Mouse (Mus musculus): Measurements from ENCODE around the gene Mc1r. TPM values are rescaled to one million over a fixed set of nuclear protein-coding genes. Genes with fewer than 3 reads are reported as not detected.
A peak's percentile ranks its signal among the peaks of the same experiment; 100 is the strongest.

The Mc1r gene
- polyA plus RNA-seq, 1 experiment from 2014 or later = 0.05 TPM

- H3K4me1 ChIP-seq = no peaks in the 10 kb centered on the region
- 94% methylated on average over 13 of the region's 13 CpGs for WGBS
- H3K9ac ChIP-seq = no peak overlapping the region
- ATAC-seq (ENCODE audit: low FRiP score, low read depth) = no peak
- H3K27ac ChIP-seq = no peak overlapping the region
- H3K36me3 ChIP-seq = peaks cover 98% of the 10 kb centered on the region
- H3K4me2 ChIP-seq (replicated peaks) = no peak overlapping the region
- no peaks in the 10 kb centered on the region for H3K9me3 ChIP-seq
- H3K27me3 ChIP-seq = no peaks in the 10 kb centered on the region
- H3K4me3 ChIP-seq = no peak overlapping the region
Measured at GRCm38 (mm10) chr8:123398308-123398707, 8.6 kb upstream of the Mc1r start.

DNA sequence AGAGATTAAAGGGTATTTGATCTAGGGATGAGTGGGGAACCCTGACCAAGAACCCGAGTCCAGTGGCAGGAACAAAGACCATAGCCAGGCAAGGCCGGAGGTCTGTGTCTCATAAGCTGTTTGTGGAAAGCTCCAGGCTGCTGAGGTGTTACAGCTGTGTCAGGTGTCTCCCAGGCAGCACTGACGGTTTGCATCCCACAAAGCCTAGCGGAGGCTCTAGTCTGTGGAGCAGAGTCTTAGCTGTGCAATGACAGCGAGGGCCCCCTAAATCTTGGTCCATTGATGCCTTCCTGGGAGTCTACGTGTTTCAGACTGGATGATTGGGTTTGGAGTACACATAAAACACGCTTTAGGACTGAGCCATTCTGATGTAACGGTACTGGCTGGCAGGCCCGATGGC is 5.0 kb upstream of the Mc1r start:
- WGBS = 93% methylated on average over 9 of the region's 9 CpGs
- Histone ChIP-seq H3K4me1 (no peaks in the 10 kb centered on the region), H3K4me3 (no peak overlapping the region), H3K9ac (no peak overlapping the region), H3K4me2 (replicated peaks) (no peak overlapping the region), H3K36me3 (peaks cover 63% of the 10 kb centered on the region), H3K27ac (no peak overlapping the region), H3K9me3 (no peaks in the 10 kb centered on the region), H3K27me3 (0 out of 2 replicates have a peak, but pooled peaks cover under 1% of the 10 kb centered on the region)
- ATAC-seq (ENCODE audit: low FRiP score, low read depth) = no peak

DNA sequence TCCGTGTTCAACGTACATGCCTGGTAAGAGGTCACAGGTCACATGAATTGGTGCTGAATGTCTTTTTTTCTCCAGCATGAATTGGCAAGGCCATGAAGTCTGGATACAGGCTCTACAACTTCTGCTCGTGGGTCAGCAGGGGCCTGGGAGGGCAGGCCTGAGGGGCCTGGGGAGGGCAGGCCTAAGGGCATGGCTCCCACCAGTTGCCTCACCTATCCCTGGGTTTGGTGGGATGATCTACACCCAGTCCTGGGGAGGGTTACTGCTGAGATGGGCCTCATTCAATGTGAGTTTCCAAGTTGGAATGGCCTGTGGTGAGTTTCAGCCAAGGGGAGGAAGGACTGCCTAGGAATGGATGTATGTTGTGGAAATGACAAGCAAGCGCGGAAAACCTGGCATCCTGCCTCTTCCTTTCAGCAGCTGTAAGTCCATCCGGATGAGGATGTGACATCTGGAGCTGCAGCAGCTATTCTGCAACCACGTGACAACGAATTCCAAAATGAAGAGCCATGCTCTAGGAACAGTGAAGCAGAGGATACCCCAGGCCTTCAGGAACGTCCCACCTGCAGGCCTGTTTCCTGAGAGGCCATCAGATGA is 4.1 kb upstream of the Mc1r start:
- H3K9me3 ChIP-seq = no peaks in the 10 kb centered on the region
- 90% methylated on average over 9 of the region's 9 CpGs for WGBS
- no peak overlapping the region for H3K27ac ChIP-seq
- peaks cover 54% of the 10 kb centered on the region for H3K36me3 ChIP-seq
- no peak overlapping the region for H3K4me3 ChIP-seq
- ATAC-seq (ENCODE audit: low FRiP score, low read depth) = no peak
- no peak overlapping the region for H3K4me2 ChIP-seq (replicated peaks)
- H3K27me3 ChIP-seq = peaks cover 10% of the 10 kb centered on the region; the same call in 1 of the 2 replicates
- no peaks in the 10 kb centered on the region for H3K4me1 ChIP-seq
- H3K9ac ChIP-seq = no peak overlapping the region

DNA sequence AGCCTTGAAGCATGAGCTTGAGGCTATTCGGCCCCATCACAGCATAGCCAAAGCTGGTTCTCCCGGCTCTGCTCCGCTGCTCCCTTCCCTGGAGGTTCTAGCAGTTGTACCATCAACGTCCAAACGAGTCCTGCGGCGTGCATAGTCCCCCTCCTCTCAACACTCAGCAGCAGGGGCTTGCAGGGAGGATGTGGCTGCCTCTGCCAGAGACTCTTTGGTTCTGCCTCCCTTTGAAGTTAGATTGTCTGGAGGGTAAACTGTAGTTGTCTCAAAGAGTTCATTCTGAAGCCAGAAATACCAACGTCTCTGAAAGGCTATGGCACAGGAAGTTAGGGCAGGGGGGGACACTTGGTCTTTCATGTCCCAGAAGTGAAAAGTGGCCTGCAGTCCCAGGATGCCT is 2.4 kb upstream of the Mc1r start:
- Histone ChIP-seq H3K36me3 (peaks cover 38% of the 10 kb centered on the region), H3K27me3 (peaks cover 25% of the 10 kb centered on the region), H3K27ac (no peak overlapping the region), H3K9ac (no peak overlapping the region; the same call in 1 of the 2 replicates), H3K4me1 (no peaks in the 10 kb centered on the region), H3K4me2 (replicated peaks) (no peak overlapping the region), H3K9me3 (no peaks in the 10 kb centered on the region), H3K4me3 (no peak overlapping the region)
- WGBS = 39% methylated on average over 8 of the region's 8 CpGs
- no peak for ATAC-seq (ENCODE audit: low FRiP score, low read depth)

- H3K36me3 ChIP-seq = peaks cover 8% of the 10 kb centered on the region
- peaks cover 56% of the 10 kb centered on the region for H3K27me3 ChIP-seq
- H3K9ac ChIP-seq = no peak overlapping the region
- no peak overlapping the region for H3K4me2 ChIP-seq (replicated peaks)
- no peak for ATAC-seq (ENCODE audit: low FRiP score, low read depth)
- H3K27ac ChIP-seq = no peak overlapping the region
- H3K4me3 ChIP-seq = no peak overlapping the region
- peaks cover 21% of the 10 kb centered on the region for H3K4me1 ChIP-seq
- H3K9me3 ChIP-seq = no peaks in the 10 kb centered on the region
- WGBS = 88% methylated on average over 13 of the region's 13 CpGs
Measured at GRCm38 (mm10) chr8:123407612-123408011, 705 bp downstream of the Mc1r start.

GRCm38 (mm10) chr8:123408586-123409544 is 2.0 kb downstream of the Mc1r start:
- ATAC-seq (ENCODE audit: low FRiP score, low read depth) = no peak
- WGBS = 73% methylated on average over 9 of the region's 9 CpGs
- no peak overlapping the region for H3K4me3 ChIP-seq
- H3K4me2 ChIP-seq (replicated peaks) = no peak overlapping the region
- H3K27me3 ChIP-seq = peaks cover 68% of the 10 kb centered on the region
- no peaks in the 10 kb centered on the region for H3K9me3 ChIP-seq
- no peak overlapping the region for H3K9ac ChIP-seq
- H3K27ac ChIP-seq = no peak overlapping the region
- H3K36me3 ChIP-seq = no peaks in the 10 kb centered on the region
- H3K4me1 ChIP-seq = peaks cover 21% of the 10 kb centered on the region

- Histone ChIP-seq H3K27ac (no peak overlapping the region), H3K4me2 (replicated peaks) (no peak overlapping the region), H3K4me1 (peaks cover 21% of the 10 kb centered on the region), H3K9ac (no peak overlapping the region), H3K9me3 (no peaks in the 10 kb centered on the region), H3K27me3 (peaks cover 73% of the 10 kb centered on the region), H3K36me3 (no peaks in the 10 kb centered on the region), H3K4me3 (no peak overlapping the region)
- WGBS = 70% methylated on average over 8 of the region's 8 CpGs
- no peak for ATAC-seq (ENCODE audit: low FRiP score, low read depth)
Measured at GRCm38 (mm10) chr8:123410049-123410587, 3.2 kb downstream of the Mc1r start.

- peaks cover 73% of the 10 kb centered on the region for H3K27me3 ChIP-seq
- 9% methylated on average over 11 of the region's 11 CpGs for WGBS
- 0 out of 2 replicates have a peak overlapping the region, but pooled peaks have one; percentile 26 for H3K9ac ChIP-seq
- no peaks in the 10 kb centered on the region for H3K36me3 ChIP-seq
- ATAC-seq (ENCODE audit: low FRiP score, low read depth) = no peak
- peaks cover 21% of the 10 kb centered on the region for H3K4me1 ChIP-seq
- no peak overlapping the region for H3K27ac ChIP-seq
- H3K4me3 ChIP-seq = peak overlapping the region; percentile 42
- H3K9me3 ChIP-seq = no peaks in the 10 kb centered on the region
- H3K4me2 ChIP-seq (replicated peaks) = peak overlapping the region; percentile 68
Measured at GRCm38 (mm10) chr8:123410788-123411187, 3.9 kb downstream of the Mc1r start.

DNA sequence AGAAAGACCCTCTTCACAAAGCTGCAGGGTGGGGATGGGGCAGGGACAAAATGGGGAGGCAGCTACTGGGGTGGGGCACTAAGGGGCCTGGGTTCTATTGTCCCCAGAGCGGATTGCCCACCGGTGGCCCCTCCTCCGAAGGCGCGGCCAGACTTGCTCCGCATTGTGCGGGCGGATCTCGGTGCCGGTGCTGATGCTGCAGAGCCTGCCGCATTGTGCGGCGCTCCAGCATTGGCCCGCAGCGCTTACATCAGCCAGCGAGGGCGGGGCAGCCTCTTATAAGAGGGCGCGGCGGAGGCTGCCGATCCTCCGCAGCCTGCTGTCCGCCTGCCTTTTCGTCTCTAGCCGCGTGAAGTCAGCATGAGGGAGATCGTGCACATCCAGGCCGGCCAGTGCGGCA is 4.3 kb downstream of the Mc1r start, which contains the start of gene Tubb3:
Gene Tubb3, plus strand, starts transcription at position 179 of the 400 bp plus-strand sequence.
- ATAC-seq (ENCODE audit: low FRiP score, low read depth) = peak; percentile 62
- no peaks in the 10 kb centered on the region for H3K9me3 ChIP-seq
- H3K4me1 ChIP-seq = peaks cover 21% of the 10 kb centered on the region
- peak within 1 kb of the TSS; percentile 68 for H3K4me2 ChIP-seq (replicated peaks)
- H3K27me3 ChIP-seq = peaks cover 73% of the 10 kb centered on the region
- H3K9ac ChIP-seq = peak within 1 kb of the TSS; percentile 26; the same call in 1 of the 2 replicates
- H3K27ac ChIP-seq = no peak within 1 kb of the TSS
- 0% methylated on average over 29 of the region's 29 CpGs for WGBS
- no peaks in the 10 kb centered on the region for H3K36me3 ChIP-seq
- H3K4me3 ChIP-seq = peak within 1 kb of the TSS; percentile 42

- Histone ChIP-seq H3K4me3 (peak overlapping the region; percentile 42), H3K36me3 (no peaks in the 10 kb centered on the region), H3K9me3 (no peaks in the 10 kb centered on the region), H3K27me3 (peaks cover 73% of the 10 kb centered on the region), H3K4me2 (replicated peaks) (peak overlapping the region; percentile 68), H3K27ac (no peak overlapping the region), H3K9ac (peak overlapping the region; percentile 26; the same call in 1 of the 2 replicates), H3K4me1 (peaks cover 21% of the 10 kb centered on the region)
- 9% methylated on average over 16 of the region's 16 CpGs for WGBS
- ATAC-seq (ENCODE audit: low FRiP score, low read depth) = no peak
Measured at GRCm38 (mm10) chr8:123411781-123412327, 4.9 kb downstream of the Mc1r start.

GRCm38 (mm10) chr8:123412560-123413170 is 5.8 kb downstream of the Mc1r start:
- Histone ChIP-seq H3K4me1 (peaks cover 21% of the 10 kb centered on the region), H3K4me3 (no peak overlapping the region), H3K9me3 (no peaks in the 10 kb centered on the region), H3K9ac (no peak overlapping the region), H3K4me2 (replicated peaks) (peak overlapping the region; percentile 68), H3K36me3 (no peaks in the 10 kb centered on the region), H3K27me3 (peaks cover 65% of the 10 kb centered on the region), H3K27ac (no peak overlapping the region)
- peak; percentile 37; the same call in 1 of the 2 replicates for ATAC-seq (ENCODE audit: low FRiP score, low read depth)
- 3% methylated on average over 12 of the region's 12 CpGs for WGBS
